Comparison of ENCODE assay signal across 8 mouse cellular contexts in genomic region chr2:92914933-92915553, GRCm38 (mm10). TPM values are rescaled to one million over a fixed set of nuclear protein-coding genes. Genes with fewer than 3 reads are reported as not detected.
DNase-seq lines count a peak whose midpoint lies in the region; ATAC-seq and TF ChIP-seq lines count a peak whose summit lies in the region.
"Had no signal": no experiment of that assay in that cellular context is flagged by ENCODE, and none has a peak within 500 bp of the region (broad histone marks: within the 10 kb centered on the region; RNA-seq: fewer than 3 reads in every experiment).

Gene Syt13, plus strand, starts transcription at chr2:92915098.

- H3K4me2 ChIP-seq in heart, embryonic 14.5 days (ENCODE audit: low read length), result peak within 1 kb of the TSS; percentile 72
- peak within 1 kb of the TSS; percentile 71 for H3K4me2 ChIP-seq in kidney, postnatal 0 days (ENCODE audit: low read length)
- H3K4me2 ChIP-seq in liver, embryonic 11.5 days, result peak within 1 kb of the TSS; percentile 67
- H3K4me2 ChIP-seq in neural tube, embryonic 12.5 days (replicated peaks), result peak within 1 kb of the TSS; percentile 76

- peak; percentile 93 for DNase-seq in brain, adult 2 months (ENCODE audit: low read depth, low spot score)
- DNase-seq in embryonic facial prominence, embryonic 10.5 days (ENCODE audit: low spot score), result peak; percentile 77
- DNase-seq in kidney, postnatal 0 days (ENCODE audit: low spot score), result peak; percentile 83
- DNase-seq in liver, embryonic 11.5 days (ENCODE audit: low spot score), result peak; percentile 49
- DNase-seq in thymus, adult 2 months, result peak; percentile 53

- TF ChIP-seq POLR2A in thymus, adult 2 months (IDR thresholded peaks at IDR 0.05; ENCODE audit: control insufficient read depth, extremely low read depth, insufficient read depth, low read length, poor library complexity), result no peak

- no peaks in the 10 kb centered on the region for H3K36me3 ChIP-seq in embryonic facial prominence, embryonic 10.5 days (replicated peaks)
- H3K36me3 ChIP-seq in heart, embryonic 14.5 days (ENCODE audit: control insufficient read depth, insufficient read depth, low read length), result no peaks in the 10 kb centered on the region
- H3K36me3 ChIP-seq in kidney, postnatal 0 days (ENCODE audit: insufficient read depth, low read length), result no peaks in the 10 kb centered on the region
- H3K36me3 ChIP-seq in liver, embryonic 11.5 days (ENCODE audit: control insufficient read depth, insufficient read depth, low read length), result no peaks in the 10 kb centered on the region
- no peaks in the 10 kb centered on the region for H3K36me3 ChIP-seq in neural tube, embryonic 12.5 days
- H3K36me3 ChIP-seq in thymus, adult 2 months (ENCODE audit: control insufficient read depth, insufficient read depth, low read length), result no peaks in the 10 kb centered on the region

- H3K27me3 ChIP-seq in embryonic facial prominence, embryonic 10.5 days (replicated peaks; ENCODE audit: low read depth, poor library complexity, severe bottlenecking), result peaks cover 65% of the 10 kb centered on the region
- peaks cover 55% of the 10 kb centered on the region for H3K27me3 ChIP-seq in heart, embryonic 14.5 days (ENCODE audit: control insufficient read depth, insufficient read depth, low read length)
- H3K27me3 ChIP-seq in kidney, postnatal 0 days (ENCODE audit: insufficient read depth, low read length), result peaks cover 9% of the 10 kb centered on the region
- H3K27me3 ChIP-seq in liver, embryonic 11.5 days (replicated peaks; ENCODE audit: control insufficient read depth, insufficient read depth, low read length), result peaks cover 48% of the 10 kb centered on the region
- peaks cover 14% of the 10 kb centered on the region; the same call in 1 of the 2 replicates for H3K27me3 ChIP-seq in neural tube, embryonic 12.5 days (replicated peaks)
- H3K27me3 ChIP-seq in thymus, adult 2 months (ENCODE audit: control insufficient read depth, insufficient read depth, low read length), result no peaks in the 10 kb centered on the region

- peak; percentile 65 for ATAC-seq in heart, embryonic 14.5 days (ENCODE audit: insufficient number of reproducible peaks, insufficient read depth, low FRiP score, low read depth)
- ATAC-seq in kidney, postnatal 0 days (replicated peaks; ENCODE audit: low FRiP score, low read depth), result peak; percentile 80
- no peak for ATAC-seq in liver, embryonic 11.5 days (replicated peaks; ENCODE audit: low FRiP score)
- ATAC-seq in neural tube, embryonic 12.5 days (ENCODE audit: low FRiP score, low read depth), result peak; percentile 50

- H3K4me3 ChIP-seq in embryonic facial prominence, embryonic 10.5 days, result peak within 1 kb of the TSS; percentile 60
- H3K4me3 ChIP-seq in heart, embryonic 14.5 days (ENCODE audit: control insufficient read depth in 1 of 2, insufficient read depth in 1 of 2, low read depth in 1 of 2, low read length in 2 of 2), result peak within 1 kb of the TSS; percentile 22 to 36
- H3K4me3 ChIP-seq in kidney, postnatal 0 days (replicated peaks; ENCODE audit: low read depth, low read length), result peak within 1 kb of the TSS; percentile 40
- peak within 1 kb of the TSS; percentile 38 for H3K4me3 ChIP-seq in liver, embryonic 11.5 days (ENCODE audit: low read depth, low read length)
- H3K4me3 ChIP-seq in neural tube, embryonic 12.5 days, result peak within 1 kb of the TSS; percentile 41
- peak within 1 kb of the TSS; percentile 76 for H3K4me3 ChIP-seq in thymus, adult 2 months (ENCODE audit: control insufficient read depth, insufficient read depth, low read length)
- H3K4me3 ChIP-seq: erythroblast, embryonic 14.5 days had no signal

- H3K9ac ChIP-seq in heart, embryonic 14.5 days (ENCODE audit: low read length), result no peak within 1 kb of the TSS; the same call in 1 of the 2 replicates
- peak within 1 kb of the TSS; percentile 45; the same call in 1 of the 2 replicates for H3K9ac ChIP-seq in kidney, postnatal 0 days (ENCODE audit: low read depth, low read length)
- H3K9ac ChIP-seq in liver, embryonic 11.5 days (ENCODE audit: low read depth, low read length), result no peak within 1 kb of the TSS
- peak within 1 kb of the TSS; percentile 55 for H3K9ac ChIP-seq in neural tube, embryonic 12.5 days

- under 1% methylated on average over 38 of the region's 38 CpGs for WGBS in embryonic facial prominence, embryonic 10.5 days
- WGBS in heart, embryonic 14.5 days, result under 1% methylated on average over 38 of the region's 38 CpGs
- WGBS in kidney, postnatal 0 days, result under 1% methylated on average over 38 of the region's 38 CpGs
- WGBS in liver, embryonic 11.5 days, result 2% methylated on average over 38 of the region's 38 CpGs
- under 1% methylated on average over 38 of the region's 38 CpGs for WGBS in neural tube, embryonic 12.5 days
- 2% methylated on average over 38 of the region's 38 CpGs for WGBS in thymus, adult 2 months

- H3K9me3 ChIP-seq in embryonic facial prominence, embryonic 10.5 days, result no peaks in the 10 kb centered on the region
- peaks cover 2% of the 10 kb centered on the region; the same call in 1 of the 2 replicates for H3K9me3 ChIP-seq in heart, embryonic 14.5 days (ENCODE audit: control insufficient read depth, low read length)
- H3K9me3 ChIP-seq in kidney, postnatal 0 days (replicated peaks; ENCODE audit: low read length), result no peaks in the 10 kb centered on the region
- no peaks in the 10 kb centered on the region for H3K9me3 ChIP-seq in liver, embryonic 11.5 days (ENCODE audit: control insufficient read depth, low read length)
- H3K9me3 ChIP-seq in neural tube, embryonic 12.5 days, result no peaks in the 10 kb centered on the region

- peaks cover 39% of the 10 kb centered on the region for H3K4me1 ChIP-seq in embryonic facial prominence, embryonic 10.5 days
- H3K4me1 ChIP-seq in heart, embryonic 14.5 days (ENCODE audit: control insufficient read depth in 2 of 2, insufficient read depth in 2 of 2, low read length in 2 of 2), result peaks cover 0 to 9% of the 10 kb centered on the region in 2 experiments; a peak in 3 of 4 replicates
- H3K4me1 ChIP-seq in kidney, postnatal 0 days (replicated peaks; ENCODE audit: insufficient read depth, low read length), result peaks cover 18% of the 10 kb centered on the region
- H3K4me1 ChIP-seq in liver, embryonic 11.5 days (replicated peaks; ENCODE audit: control insufficient read depth, insufficient read depth, low read length), result 0 out of 2 replicates have a peak, but pooled peaks cover 3% of the 10 kb centered on the region
- peaks cover 47% of the 10 kb centered on the region for H3K4me1 ChIP-seq in neural tube, embryonic 12.5 days
- H3K4me1 ChIP-seq in thymus, adult 2 months (replicated peaks; ENCODE audit: control insufficient read depth, insufficient read depth, low read length), result peaks cover 51% of the 10 kb centered on the region

- H3K27ac ChIP-seq in embryonic facial prominence, embryonic 10.5 days (replicated peaks), result peak within 1 kb of the TSS; percentile 73
- no peak within 1 kb of the TSS for H3K27ac ChIP-seq in heart, embryonic 14.5 days (replicated peaks in 1 of 2; ENCODE audit: control insufficient read depth in 1 of 2, insufficient read depth in 1 of 2, low read depth in 2 of 2, low read length in 2 of 2)
- no peak within 1 kb of the TSS for H3K27ac ChIP-seq in kidney, postnatal 0 days
- H3K27ac ChIP-seq in liver, embryonic 11.5 days (ENCODE audit: low read depth, low read length), result no peak within 1 kb of the TSS
- H3K27ac ChIP-seq in neural tube, embryonic 12.5 days, result peak within 1 kb of the TSS; percentile 4; the same call in 1 of the 2 replicates
- H3K27ac ChIP-seq in thymus, adult 2 months (ENCODE audit: control insufficient read depth, insufficient read depth, low read length), result 0 out of 2 replicates have a peak within 1 kb of the TSS, but pooled peaks have one; percentile 38

- peak; percentile 51 for TF ChIP-seq CTCF in kidney, postnatal 0 days (IDR thresholded peaks at IDR 0.05; ENCODE audit: low read depth)
- 0 out of 2 replicates have a peak, but pooled peaks have one; percentile 4 for TF ChIP-seq CTCF in thymus, adult 2 months (IDR thresholded peaks at IDR 0.05; ENCODE audit: borderline replicate concordance, control insufficient read depth, extremely low read depth, insufficient read depth, low read length, poor library complexity)

RNA-seq across cellular contexts. Expression of gene Syt13, which starts in this region (rescaled TPM):
- 9.7 and 10.2 TPM in 2 replicates for polyA plus RNA-seq in embryonic facial prominence, embryonic 10.5 days (2016; fragmentation: Nextera tagmentation; extraction: Ambion mirVana)
- polyA plus RNA-seq in heart, embryonic 14.5 days (2014; fragmentation: Nextera tagmentation; extraction: Ambion mirVana), result 0.23 and 0.50 TPM in 2 replicates
- 4.0 and 4.7 TPM in 2 replicates for polyA plus RNA-seq in kidney, postnatal 0 days (2015; fragmentation: Nextera tagmentation; extraction: Ambion mirVana)
- polyA plus RNA-seq in liver, embryonic 11.5 days (2014; fragmentation: Nextera tagmentation; extraction: Ambion mirVana), result 0.71 and 0.78 TPM in 2 replicates
- 33.9 and 46.6 TPM in 2 replicates for polyA plus RNA-seq in neural tube, embryonic 12.5 days (2016; fragmentation: Nextera tagmentation; extraction: Ambion mirVana)
- 51.8 and 59.6 TPM in 2 replicates for polyA plus RNA-seq in thymus, adult 2 months (2012; rRNA removed)
- polyA plus RNA-seq: erythroblast, embryonic 14.5 days had no signal

Comparison
In these comparisons a context has a peak if more than half of its experiments do, and no peak if none do; other contexts are left out.
1. Peak in ATAC-seq, H3K4me3 ChIP-seq and H3K4me2 ChIP-seq in heart, embryonic 14.5 days; RNA of the gene not detected or under 1 TPM.
2. Peak in DNase-seq, H3K4me3 ChIP-seq and H3K4me2 ChIP-seq in liver, embryonic 11.5 days; RNA of the gene not detected or under 1 TPM.
3. H3K27ac ChIP-seq: peak in embryonic facial prominence, embryonic 10.5 days (single experiment), neural tube, embryonic 12.5 days (single experiment) and thymus, adult 2 months (single experiment); none in heart, embryonic 14.5 days (0 of 2), kidney, postnatal 0 days (single experiment) and liver, embryonic 11.5 days (single experiment).
4. H3K9ac ChIP-seq: peak in kidney, postnatal 0 days (single experiment) and neural tube, embryonic 12.5 days (single experiment); none in heart, embryonic 14.5 days (single experiment) and liver, embryonic 11.5 days (single experiment).
5. Peak in every context shown above with its lines, with median percentiles within 50 percentile points of each other: DNase-seq, H3K4me3 ChIP-seq and H3K4me2 ChIP-seq.